7 mouse cellular contexts compared by ENCODE assay signal in the genomic region with DNA sequence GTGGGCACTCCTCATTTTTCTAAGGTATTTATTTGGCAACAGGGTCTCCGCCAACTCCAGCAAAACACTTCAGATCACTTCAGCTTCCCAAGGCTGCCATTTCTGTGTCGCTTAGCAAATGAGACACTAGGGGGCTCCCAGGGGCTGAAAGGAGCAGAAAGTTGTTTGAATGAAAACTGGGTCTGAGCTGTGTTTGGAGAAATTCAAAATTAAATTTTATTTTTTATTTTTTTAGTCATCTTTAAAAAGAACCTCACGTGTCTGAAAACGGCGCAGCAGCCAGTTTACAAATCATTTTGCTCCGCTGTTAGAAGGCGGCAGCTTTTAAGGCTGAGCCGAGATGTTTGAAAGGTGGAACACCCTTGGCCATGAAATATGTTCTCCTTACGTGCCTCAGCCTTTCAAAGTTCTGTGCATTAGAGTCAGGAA. TPM values are rescaled to one million over a fixed set of nuclear protein-coding genes. Genes with fewer than 3 reads are reported as not detected.
DNase-seq lines count a peak whose midpoint lies in the region.

No protein-coding gene starts in this region.

- peak; percentile 48 for DNase-seq in ES-CJ7 (ENCODE audit: low read depth, low spot score)
- peak; percentile 68 to 88 for DNase-seq in adrenal gland, adult (ENCODE audit: inconsistent age in 2 of 2, low spot score in 1 of 2)
- DNase-seq in fibroblast of lung, adult 2 months (ENCODE audit: low read depth) = peak; percentile 69
- peak; percentile 70 to 84 for DNase-seq in heart, postnatal 14 days
- DNase-seq in layer of hippocampus, postnatal 36 days = peak; percentile 44 to 70
- peak; percentile 66 for DNase-seq in lung, postnatal 25 days (ENCODE audit: low spot score)
- peak; percentile 77 to 80 for DNase-seq in right cerebral cortex, adult 2 months (ENCODE audit: low spot score in 2 of 2)

- intact Hi-C loops in heart, postnatal 14 days (cut with DNase I) = loop anchor here (1.0 to 10.0 kb wide), 4 partner anchors 43 to 174 kb away; no protein-coding TSS in a partner anchor

RNA-seq across cellular contexts. Expression of a gene that starts 0.4 kb away (rescaled TPM):
- 10 to 100 TPM; 28.8 to 42.7 TPM for total RNA-seq in heart, postnatal 14 days (2021)
- total RNA-seq in layer of hippocampus, postnatal 36 days (2021) = 1 to 10 TPM; 5.1 to 7.0 TPM

RNA-seq across cellular contexts. Expression of a gene that starts 32.2 kb away (rescaled TPM):
- total RNA-seq in heart, postnatal 14 days (2021) = 1 to 10 TPM; 6.3 to 7.9 TPM
- 10 to 100 TPM; 15.7 to 16.5 TPM for total RNA-seq in layer of hippocampus, postnatal 36 days (2021)

Comparison
In these comparisons a context has a peak if more than half of its experiments do, and no peak if none do; other contexts are left out.
1. Peak in every context shown above with its lines: DNase-seq.